Mouse (Mus musculus) spleen, adult 2 months (tissue): ENCODE data around the gene Tax1bp1. TPM values are rescaled to one million over a fixed set of nuclear protein-coding genes. Genes with fewer than 3 reads are reported as not detected.

Source experiments
- DNase-seq, 2 experiments: peaks; one replicate each; pipeline versions ENCODE4 v3.0.0 to v3.0.0-alpha.2; 2012 to 2021; ENCODE audit warnings: low spot score in 2 of 2, low read depth in 1 of 2
- H3K27ac ChIP-seq: fragments of 200-500 bp; 2 replicates; pipeline ENCODE4 v1.5.1; 2012; ENCODE audit warnings: low read length, inconsistent platforms; ENCODE audit not compliant: insufficient read depth
- H3K27me3 ChIP-seq: fragments of 200-500 bp; 2 replicates; pipeline ENCODE4 v1.6.1; 2012; ENCODE audit warnings: mild to moderate bottlenecking, moderate library complexity, low read length, inconsistent platforms; ENCODE audit not compliant: control insufficient read depth, insufficient read depth
- H3K36me3 ChIP-seq: fragments of 200-500 bp; 2 replicates; pipeline ENCODE4 v1.6.1; 2012; ENCODE audit warnings: mild to moderate bottlenecking, low read length, inconsistent platforms; ENCODE audit not compliant: control insufficient read depth, insufficient read depth
- H3K4me1 ChIP-seq: fragments of 200-500 bp; 2 replicates; pipeline ENCODE4 v1.6.1; 2011; ENCODE audit warnings: inconsistent platforms; ENCODE audit not compliant: control insufficient read depth, insufficient read depth, insufficient read length
- H3K4me3 ChIP-seq: fragments of 200-500 bp; 2 replicates; pipeline ENCODE4 v1.5.1; 2011; ENCODE audit warnings: mild to moderate bottlenecking, inconsistent platforms; ENCODE audit not compliant: insufficient read depth, insufficient read length; ENCODE audit errors: extremely low read depth
- CTCF ChIP-seq: fragments of 200-500 bp; IDR thresholded peaks from 2 replicates; pipeline ENCODE4 v1.5.1; 2011; ENCODE audit warnings: mild to moderate bottlenecking, inconsistent platforms; ENCODE audit not compliant: insufficient read depth, insufficient read length, insufficient replicate concordance; ENCODE audit errors: extremely low read depth
- POLR2A ChIP-seq: fragments of 200-500 bp; IDR thresholded peaks from 2 replicates; pipeline ENCODE4 v1.6.1; 2011; ENCODE audit warnings: low read depth, low read length, inconsistent platforms
- WGBS: fragments of 180-500 bp; shearing (Covaris S2); methylation state at CpG from one replicate; pipeline ENCODE4 v1.1.7; 2018; 5-methylcytosine and 5-hydroxymethylcytosine counted together
- polyA plus RNA-seq: library from polyadenylated mRNA; depleted of rRNA; stranded (reverse); fragments of >200 nt; gene quantifications from 2 replicates; pipeline ENCODE4 v1.2.3, GENCODE M21; 2012

Tax1bp1 gene
- polyA plus RNA-seq, 1 experiment = 16.6 TPM

DNA sequence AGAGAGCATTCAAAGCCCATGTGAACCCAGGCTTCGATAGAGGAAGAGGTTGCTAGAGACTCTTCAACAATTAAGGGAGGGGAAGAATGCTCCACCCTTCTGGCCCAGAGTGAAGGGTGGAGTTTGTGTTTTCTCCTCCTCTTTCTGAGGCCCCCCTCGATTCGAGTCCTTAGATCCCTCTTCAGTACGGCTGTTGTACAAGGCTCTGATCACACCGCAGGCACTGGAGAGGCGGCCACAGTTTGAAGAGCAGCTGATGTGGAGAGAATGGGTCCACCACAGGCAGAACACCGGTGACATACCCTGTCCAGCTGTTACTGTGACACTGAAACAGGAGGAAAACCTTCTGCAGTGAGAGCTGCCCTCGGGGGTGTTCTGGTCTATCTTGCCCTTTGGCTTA is 62.4 kb downstream of the Tax1bp1 start:
- no peak for DNase-seq
- TF ChIP-seq POLR2A = no peak
- no peak for TF ChIP-seq CTCF
- H3K27me3 ChIP-seq = no peaks in the 10 kb centered on the region
- H3K4me3 ChIP-seq = no peak overlapping the region
- H3K4me1 ChIP-seq = no peaks in the 10 kb centered on the region
- H3K27ac ChIP-seq = no peak overlapping the region
- no peaks in the 10 kb centered on the region for H3K36me3 ChIP-seq
- 61% methylated on average over 8 of the region's 8 CpGs for WGBS

DNA sequence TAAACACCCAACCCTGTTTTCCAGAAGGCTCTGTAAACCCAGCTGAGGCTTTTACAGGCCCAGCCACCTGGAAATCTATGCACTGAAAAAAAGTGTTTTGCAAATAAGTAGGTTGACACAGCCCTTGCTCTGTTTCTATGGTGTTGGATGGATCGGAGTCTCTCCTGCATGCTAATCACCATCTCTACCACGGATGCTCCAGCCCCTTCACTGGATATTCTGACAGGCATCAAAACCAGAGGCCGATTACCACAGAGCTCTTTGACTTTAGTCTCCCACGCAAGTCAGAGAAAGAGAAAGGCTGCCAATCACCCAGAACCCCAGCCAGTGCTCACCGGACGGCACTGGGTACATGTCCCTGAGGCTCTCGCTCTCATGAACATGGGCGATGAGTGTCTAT is 63.5 kb downstream of the Tax1bp1 start:
- H3K27me3 ChIP-seq = no peaks in the 10 kb centered on the region
- H3K4me1 ChIP-seq = no peaks in the 10 kb centered on the region
- no peak overlapping the region for H3K4me3 ChIP-seq
- H3K36me3 ChIP-seq = no peaks in the 10 kb centered on the region
- DNase-seq = no peak
- H3K27ac ChIP-seq = no peak overlapping the region
- 92% methylated on average over 8 of the region's 8 CpGs for WGBS
- TF ChIP-seq POLR2A (no peak), CTCF (no peak)

DNA sequence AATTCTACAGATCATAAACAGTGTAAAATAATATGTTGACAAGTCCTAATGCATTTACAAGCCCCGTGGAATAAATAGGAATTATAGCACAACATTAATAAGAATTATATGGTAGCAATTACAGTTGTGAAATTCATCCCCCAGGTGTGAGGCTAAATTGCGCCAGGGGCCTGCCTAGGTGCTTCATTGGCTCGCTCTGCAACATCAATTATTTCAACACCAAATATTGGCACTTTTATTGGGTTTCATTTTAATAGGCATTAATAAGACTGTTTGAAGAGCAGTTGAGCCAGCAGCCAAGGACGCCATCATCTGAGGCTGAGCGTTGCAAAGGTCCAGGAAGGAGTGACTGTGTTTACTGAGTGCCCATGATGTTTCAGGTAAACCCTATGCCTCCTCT is 65.0 kb downstream of the Tax1bp1 start:
- no peaks in the 10 kb centered on the region for H3K27me3 ChIP-seq
- no peaks in the 10 kb centered on the region for H3K36me3 ChIP-seq
- H3K4me1 ChIP-seq = no peaks in the 10 kb centered on the region
- TF ChIP-seq POLR2A = no peak
- WGBS = 95% methylated on average over 5 of the region's 5 CpGs
- H3K4me3 ChIP-seq = no peak overlapping the region
- no peak for DNase-seq
- no peak overlapping the region for H3K27ac ChIP-seq

DNA sequence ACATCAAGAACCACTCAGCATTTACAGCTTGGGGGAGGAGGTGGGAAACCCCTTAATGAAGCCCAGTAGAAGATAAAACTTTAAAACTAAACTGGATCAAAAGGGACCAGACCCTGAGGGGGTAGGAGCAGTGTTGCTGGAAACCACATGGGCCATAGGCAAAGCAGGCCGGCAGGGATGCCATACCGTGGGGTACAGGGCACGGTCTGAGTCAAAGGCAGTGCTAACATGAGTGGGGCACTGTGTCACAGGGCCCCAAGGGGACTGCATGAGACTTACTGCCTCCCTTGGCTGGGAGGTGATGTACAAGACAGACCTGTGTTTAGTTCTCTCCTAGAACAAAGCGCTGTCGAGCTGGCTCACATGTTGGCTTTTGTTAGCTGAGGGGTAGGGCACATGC is 66.0 kb downstream of the Tax1bp1 start:
- Histone ChIP-seq H3K36me3 (no peaks in the 10 kb centered on the region), H3K4me3 (no peak overlapping the region), H3K27me3 (no peaks in the 10 kb centered on the region), H3K27ac (no peak overlapping the region), H3K4me1 (no peaks in the 10 kb centered on the region)
- TF ChIP-seq POLR2A (no peak), CTCF (no peak)
- WGBS = 86% methylated on average over 5 of the region's 5 CpGs
- no peak for DNase-seq

DNA sequence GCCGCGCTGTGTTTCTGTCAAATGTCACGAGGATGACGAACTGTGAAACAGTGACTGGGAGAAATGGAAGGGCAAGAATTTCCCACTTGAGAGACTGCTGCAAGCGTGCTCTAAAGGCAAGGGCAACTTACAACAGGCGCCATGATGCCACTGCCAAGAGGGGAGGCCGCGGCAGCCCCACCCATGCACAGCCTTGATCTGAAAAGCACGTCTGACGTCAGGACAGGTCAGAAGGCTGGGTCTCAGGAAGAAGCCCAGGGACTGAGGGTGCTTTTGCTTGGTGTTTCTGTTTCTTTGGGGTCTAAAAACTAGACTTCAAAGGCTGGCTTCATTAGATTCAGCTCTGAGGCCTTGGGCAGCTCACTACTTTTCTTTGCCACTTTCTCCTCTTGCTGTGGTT is 76.8 kb downstream of the Tax1bp1 start:
- Histone ChIP-seq H3K36me3 (no peaks in the 10 kb centered on the region), H3K4me3 (no peak overlapping the region), H3K27me3 (no peaks in the 10 kb centered on the region), H3K27ac (no peak overlapping the region), H3K4me1 (no peaks in the 10 kb centered on the region)
- DNase-seq = no peak
- 94% methylated on average over 10 of the region's 10 CpGs for WGBS
- TF ChIP-seq POLR2A (no peak), CTCF (no peak)

DNA sequence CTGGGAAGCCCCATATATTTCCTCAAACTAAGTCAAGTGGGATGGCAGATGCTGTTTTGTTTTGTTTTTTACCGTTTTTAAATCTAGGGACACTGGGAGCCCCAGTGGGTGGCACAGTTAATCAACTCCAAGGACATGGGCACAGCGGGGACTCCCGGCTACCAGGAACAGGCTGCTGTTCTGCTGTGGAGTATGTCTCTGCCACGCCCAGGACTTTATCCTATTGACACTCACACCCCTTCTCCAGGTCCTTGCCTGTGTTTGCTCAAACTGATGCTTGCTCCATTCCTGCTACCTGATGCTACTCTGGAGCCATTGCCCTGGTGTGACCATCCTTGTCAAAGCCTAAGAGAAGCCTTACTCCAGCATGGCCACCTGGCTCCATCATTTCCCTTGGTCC is 77.3 kb downstream of the Tax1bp1 start:
- H3K27ac ChIP-seq = no peak overlapping the region
- no peaks in the 10 kb centered on the region for H3K27me3 ChIP-seq
- no peak for DNase-seq
- TF ChIP-seq POLR2A = no peak
- TF ChIP-seq CTCF = no peak
- H3K4me3 ChIP-seq = no peak overlapping the region
- H3K4me1 ChIP-seq = no peaks in the 10 kb centered on the region
- no peaks in the 10 kb centered on the region for H3K36me3 ChIP-seq
- 92% methylated on average over 4 of the region's 4 CpGs for WGBS

DNA sequence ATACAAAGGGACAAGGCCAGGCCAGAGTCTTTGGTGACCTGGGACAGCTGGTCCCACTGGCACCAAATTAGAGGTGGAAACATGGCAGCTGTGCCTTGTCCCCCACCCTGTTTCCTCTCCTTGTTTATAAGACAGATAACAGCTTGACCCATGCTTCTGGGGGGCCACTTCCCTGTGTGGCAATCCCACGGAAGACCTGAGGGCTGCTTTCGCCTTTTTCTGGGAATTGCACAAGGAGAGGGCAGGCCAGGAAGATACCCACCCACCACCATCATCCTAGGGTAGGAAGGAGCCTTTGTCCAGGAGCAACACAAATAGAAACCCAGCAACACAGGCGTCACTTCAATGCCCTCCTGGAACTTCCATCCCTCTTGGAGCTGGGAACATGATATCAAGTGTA is 78.9 kb downstream of the Tax1bp1 start:
- WGBS = 84% methylated on average over 3 of the region's 3 CpGs
- no peak overlapping the region for H3K27ac ChIP-seq
- no peak for TF ChIP-seq POLR2A
- TF ChIP-seq CTCF = no peak
- no peaks in the 10 kb centered on the region for H3K4me1 ChIP-seq
- H3K36me3 ChIP-seq = no peaks in the 10 kb centered on the region
- H3K27me3 ChIP-seq = no peaks in the 10 kb centered on the region
- no peak overlapping the region for H3K4me3 ChIP-seq
- no peak for DNase-seq
